Mouse (Mus musculus) heart, postnatal 0 days (tissue): ENCODE data around the gene Smc6.

ENCODE experiments used
- CTCF ChIP-seq: IDR thresholded peaks from 2 replicates; pipeline ENCODE4 v1.5.1; 2016; ENCODE audit warnings: antibody characterized with exemption, control low read depth, low read depth
- EP300 ChIP-seq: IDR thresholded peaks from 2 replicates; pipeline ENCODE4 v1.6.1; 2016; ENCODE audit warnings: antibody characterized with exemption, low read depth

DNA sequence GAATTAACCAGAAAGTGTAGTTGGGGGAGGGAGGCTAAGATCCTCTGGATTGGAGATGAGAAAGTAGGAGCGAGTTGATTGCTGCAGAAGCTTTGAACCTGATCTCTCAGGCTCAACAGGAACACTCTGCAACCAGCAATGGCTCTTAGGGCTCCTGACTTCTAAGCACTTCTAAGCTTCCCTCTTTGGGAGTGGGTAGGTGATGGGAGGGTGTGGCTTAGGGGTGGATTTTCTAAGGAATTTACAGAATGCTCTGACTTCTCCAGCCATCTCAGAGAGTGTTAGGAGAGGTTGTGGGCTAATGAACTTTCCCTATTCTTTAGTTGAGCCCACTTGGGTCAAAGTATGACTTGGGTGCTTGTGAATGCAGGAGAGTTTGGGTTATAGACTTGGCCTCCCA, 39.6 kb upstream of the Smc6 start:
- TF ChIP-seq CTCF (no peak), EP300 (no peak)
